Mouse (Mus musculus) gastrocnemius, adult 2 months (tissue): ENCODE data around the gene Galnt10. TPM values are rescaled to one million over a fixed set of nuclear protein-coding genes. Genes with fewer than 3 reads are reported as not detected.

Experiments
- DNase-seq: peaks from one replicate; pipeline ENCODE4 v3.0.0; 2022
- H3K27ac ChIP-seq: fragments of 200-600 bp; 2 replicates; pipeline ENCODE4 v1.8.1; 2022; ENCODE audit warnings: mild to moderate bottlenecking
- H3K4me3 ChIP-seq: fragments of 200-600 bp; 2 replicates; pipeline ENCODE4 v1.8.1; 2022; ENCODE audit warnings: mild to moderate bottlenecking, moderate library complexity
- CTCF ChIP-seq: fragments of 200-600 bp; IDR thresholded peaks from 2 replicates; pipeline ENCODE4 v1.8.1; 2022; ENCODE audit warnings: antibody characterized with exemption, mild to moderate bottlenecking, moderate library complexity
- intact Hi-C: fragments of 180-260 bp; cut with DNase I; formaldehyde crosslinking; loops from one replicate; pipeline ENCODE4 v1.15.1; 2025
- total RNA-seq, 2 experiments: library from RNA; stranded (reverse); gene quantifications; 2 replicates each; pipeline ENCODE4 v1.2.3; 2021

Galnt10 gene
- total RNA-seq, 2 experiments from 2014 or later = 5.1 to 6.4 TPM

DNA sequence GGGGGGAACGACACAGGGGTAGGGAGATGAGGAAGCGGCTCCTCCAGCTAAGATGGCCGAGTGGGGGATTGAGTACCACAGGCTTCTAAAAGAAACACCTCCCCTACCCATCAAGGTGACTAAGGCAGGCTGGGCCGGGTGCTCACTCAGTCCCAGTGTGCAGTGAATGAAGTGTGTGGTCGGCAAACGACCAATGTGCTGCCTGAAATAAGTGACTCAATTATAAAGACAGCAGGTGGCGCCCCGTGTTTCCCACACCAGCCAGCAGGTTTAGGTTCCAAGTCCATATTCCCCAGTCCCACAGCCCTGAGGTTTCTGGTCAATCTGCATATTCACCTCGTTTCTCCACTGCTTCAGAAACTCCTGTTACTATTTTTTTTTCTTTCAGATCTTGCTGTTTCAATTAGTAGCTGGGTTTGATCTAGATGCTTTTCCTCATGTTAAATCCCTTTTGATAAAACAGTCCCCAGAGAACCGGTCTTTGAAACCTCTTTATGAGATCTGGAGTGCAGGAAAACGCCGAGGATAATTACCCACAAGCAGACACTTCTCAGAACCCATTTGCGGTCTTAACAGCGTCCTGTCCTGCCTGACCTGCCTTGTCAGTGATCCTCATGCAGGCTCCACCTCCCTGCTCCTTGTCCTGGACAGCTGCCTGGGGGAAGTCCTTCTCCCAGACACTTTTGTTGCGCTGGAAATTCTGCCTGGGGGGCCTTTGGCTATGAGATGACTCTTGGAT is 27.5 kb upstream of the Galnt10 start:
- peak; percentile 73 for TF ChIP-seq CTCF
- DNase-seq = peak; percentile 78
- intact Hi-C loops = loop anchor here (1.0 kb wide), 1 partner anchor 161 kb away; no protein-coding TSS in a partner anchor
- H3K27ac ChIP-seq = peak overlapping the region; percentile 69
- peak overlapping the region; percentile 53 for H3K4me3 ChIP-seq

GRCm38 (mm10) chr11:57621472-57621871 is 23.8 kb upstream of the Galnt10 start:
- intact Hi-C loops = no loop called here
- no peak for TF ChIP-seq CTCF

DNA sequence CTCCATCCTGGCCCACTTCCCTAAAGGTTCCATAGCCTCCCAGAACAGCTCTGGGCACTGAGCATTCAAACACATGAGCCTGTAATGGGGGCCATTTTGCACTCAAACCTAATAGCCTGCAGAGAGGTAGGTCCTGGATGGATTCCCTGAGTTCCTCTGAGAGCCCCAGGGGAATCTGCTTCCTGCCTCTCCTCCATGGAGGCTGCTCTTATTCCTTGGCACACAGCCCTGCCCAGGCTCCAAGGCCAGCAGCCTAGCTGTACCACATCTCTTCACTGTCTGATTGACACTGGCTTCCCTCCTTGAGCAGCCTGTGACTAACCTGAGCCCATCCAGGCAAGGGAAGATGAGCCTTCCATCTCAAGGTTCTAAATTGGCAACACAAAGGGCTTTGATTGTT is 23.4 kb upstream of the Galnt10 start:
- no peak for TF ChIP-seq CTCF
- intact Hi-C loops = no loop called here

More at GRCm38 (mm10) chr11:57621472-57621871, 23.8 kb upstream of the Galnt10 start:
- H3K27ac ChIP-seq = no peak overlapping the region
- DNase-seq = no peak
- H3K4me3 ChIP-seq = no peak overlapping the region

GRCm38 (mm10) chr11:57624490-57624893 is 20.8 kb upstream of the Galnt10 start:
- intact Hi-C loops = no loop called here
- Histone ChIP-seq H3K4me3 (no peak overlapping the region), H3K27ac (no peak overlapping the region)
- no peak for TF ChIP-seq CTCF
- DNase-seq = no peak

More for the DNA sequence above, 23.4 kb upstream of the Galnt10 start:
- Histone ChIP-seq H3K27ac (no peak overlapping the region), H3K4me3 (no peak overlapping the region)
- DNase-seq = no peak

GRCm38 (mm10) chr11:57625465-57625864 is 19.8 kb upstream of the Galnt10 start:
- intact Hi-C loops = no loop called here
- Histone ChIP-seq H3K4me3 (no peak overlapping the region), H3K27ac (no peak overlapping the region)
- no peak for TF ChIP-seq CTCF
- no peak for DNase-seq

GRCm38 (mm10) chr11:57627086-57627735 is 18.0 kb upstream of the Galnt10 start:
- H3K27ac ChIP-seq = no peak overlapping the region
- no peak overlapping the region for H3K4me3 ChIP-seq
- peak; percentile 72 for TF ChIP-seq CTCF
- peak; percentile 81 for DNase-seq
- intact Hi-C loops = loop anchor here (2.0 kb wide), 1 partner anchor 78 kb away; no protein-coding TSS in a partner anchor

DNA sequence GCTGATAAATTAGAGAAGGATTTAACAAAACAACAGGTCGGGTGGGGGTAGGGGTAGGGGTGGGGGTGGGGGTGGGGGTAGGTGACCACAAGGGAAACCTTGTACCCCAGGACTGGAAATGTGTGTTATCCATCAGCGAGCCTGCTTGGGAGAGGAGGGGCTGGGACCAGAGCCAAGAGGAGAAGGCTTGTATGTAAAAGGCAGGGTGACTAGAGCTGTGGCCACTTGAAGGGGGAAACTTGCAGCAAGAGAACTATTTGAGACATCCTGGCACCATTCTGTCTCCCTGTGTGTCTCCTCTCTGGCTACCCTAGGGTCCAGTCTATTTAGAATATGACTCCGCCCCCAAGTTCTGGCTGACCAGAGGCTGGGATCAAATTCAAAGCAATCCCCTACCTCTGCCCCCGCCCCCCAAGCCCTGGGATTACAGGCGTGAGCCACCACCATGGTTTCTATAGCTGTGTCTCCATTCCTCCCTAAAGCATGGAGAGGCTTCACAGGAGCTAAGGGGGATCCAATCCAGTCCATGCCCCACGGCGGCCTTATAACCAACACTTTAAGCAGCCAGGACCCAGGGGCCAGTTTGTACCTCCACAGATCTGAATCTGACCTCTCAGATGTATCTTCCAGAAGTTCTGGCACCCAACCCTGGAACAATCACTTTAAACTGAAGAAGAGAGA is 13.3 kb upstream of the Galnt10 start:
- no peak for TF ChIP-seq CTCF
- intact Hi-C loops = no loop called here
- no peak overlapping the region for H3K27ac ChIP-seq
- H3K4me3 ChIP-seq = no peak overlapping the region
- peak; percentile 10 for DNase-seq

- DNase-seq = no peak
- intact Hi-C loops = no loop called here
- Histone ChIP-seq H3K27ac (no peak overlapping the region), H3K4me3 (no peak overlapping the region)
- no peak for TF ChIP-seq CTCF
Observed at GRCm38 (mm10) chr11:57633006-57633405, 12.2 kb upstream of the Galnt10 start.

- no peak for TF ChIP-seq CTCF
- intact Hi-C loops = no loop called here
- peak; percentile 60 for DNase-seq
Observed at GRCm38 (mm10) chr11:57633975-57634585, 11.2 kb upstream of the Galnt10 start.

GRCm38 (mm10) chr11:57635148-57635547 is 10.1 kb upstream of the Galnt10 start:
- Histone ChIP-seq H3K4me3 (no peak overlapping the region), H3K27ac (no peak overlapping the region; the same call in 1 of the 2 replicates)
- DNase-seq = peak; percentile 13
- TF ChIP-seq CTCF = no peak
- intact Hi-C loops = no loop called here

More at GRCm38 (mm10) chr11:57633975-57634585, 11.2 kb upstream of the Galnt10 start:
- no peak overlapping the region for H3K4me3 ChIP-seq
- no peak overlapping the region for H3K27ac ChIP-seq

DNA sequence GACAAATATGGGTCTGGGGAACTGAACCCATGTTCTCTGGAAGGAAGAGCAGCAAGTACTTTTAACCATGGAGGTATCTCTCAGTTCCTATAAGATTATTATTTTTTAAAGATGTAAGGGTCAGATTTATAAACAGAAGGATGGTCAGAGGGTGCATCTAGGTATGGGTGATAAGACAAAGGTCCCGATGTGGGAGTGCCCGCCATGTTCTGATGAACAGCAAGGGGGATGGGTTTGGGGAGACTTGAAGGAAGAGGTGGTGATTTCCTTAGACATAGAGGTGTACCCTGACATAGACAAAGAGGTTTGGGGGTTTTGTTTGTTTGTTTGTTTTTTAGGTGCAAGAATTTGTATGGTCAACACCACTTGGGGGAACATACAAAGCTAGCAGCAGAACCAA is 1.6 kb upstream of the Galnt10 start:
- TF ChIP-seq CTCF = no peak
- intact Hi-C loops = no loop called here
- peak overlapping the region; percentile 91 for H3K4me3 ChIP-seq
- peak overlapping the region; percentile 92 for H3K27ac ChIP-seq
- peak; percentile 6 for DNase-seq

GRCm38 (mm10) chr11:57644245-57645017 is 811 bp upstream of the Galnt10 start:
- H3K4me3 ChIP-seq = peak overlapping the region; percentile 91
- DNase-seq = peak; percentile 61
- TF ChIP-seq CTCF = no peak
- intact Hi-C loops = loop anchor here (5.0 kb wide), 2 partner anchors 43 to 83 kb away; no protein-coding TSS in a partner anchor
- H3K27ac ChIP-seq = peak overlapping the region; percentile 92
